Mouse (Mus musculus): ENCODE measurements around the gene Crybg3.

GRCm38 (mm10) chr16:59471637-59472278, 129.0 kb downstream of the Crybg3 start, which contains the start of gene Riox2:
- no peak; the same call in 1 of the 2 replicates for TF ChIP-seq CTCF (IDR thresholded peaks at IDR 0.05; ENCODE audit: low read depth)
- TF ChIP-seq EP300 (IDR thresholded peaks at IDR 0.05; ENCODE audit: low read depth), result no peak

Data from liver, embryonic 14.5 days (tissue).